Mouse (Mus musculus) fat pad, adult 2 months (tissue): Measurements from ENCODE around the gene Notch2.

ENCODE experiments used
- DNase-seq: peaks from one replicate; pipeline ENCODE4 v3.0.0-alpha.2; 2011; ENCODE audit warnings: low read depth, low spot score; ENCODE audit errors: extremely low read depth

Notch2 gene

GRCm38 (mm10) chr3:98013401-98014281 is at the start of gene Notch2:
Gene Notch2 (plus strand): TSS chr3:98013527.
- DNase-seq, result no peak

DNA sequence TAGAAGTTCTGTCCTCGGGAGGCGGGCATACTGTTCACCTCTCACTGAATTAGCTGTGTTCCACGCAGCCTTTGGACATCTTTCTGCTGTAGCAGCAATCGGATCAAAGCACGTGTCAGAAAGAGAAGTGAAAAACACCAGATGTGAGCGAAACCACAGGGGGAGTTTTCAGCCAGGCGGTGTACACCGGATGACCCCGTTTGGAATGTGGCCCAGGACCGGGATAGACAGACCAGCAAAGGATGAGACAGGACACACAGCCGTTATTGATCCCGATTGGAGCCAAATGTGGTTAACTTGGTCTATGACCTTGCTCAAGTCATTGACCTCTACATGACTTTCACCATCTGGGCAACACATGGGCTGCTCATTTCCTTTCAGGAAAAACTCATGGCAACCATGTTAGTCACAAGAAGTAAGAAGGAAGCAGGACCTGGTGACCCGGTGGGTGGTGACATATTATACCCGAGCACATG is 48.4 kb upstream of the Notch2 start:
- DNase-seq, result no peak

GRCm38 (mm10) chr3:97967627-97968026 is 45.7 kb upstream of the Notch2 start:
- no peak for DNase-seq

DNA sequence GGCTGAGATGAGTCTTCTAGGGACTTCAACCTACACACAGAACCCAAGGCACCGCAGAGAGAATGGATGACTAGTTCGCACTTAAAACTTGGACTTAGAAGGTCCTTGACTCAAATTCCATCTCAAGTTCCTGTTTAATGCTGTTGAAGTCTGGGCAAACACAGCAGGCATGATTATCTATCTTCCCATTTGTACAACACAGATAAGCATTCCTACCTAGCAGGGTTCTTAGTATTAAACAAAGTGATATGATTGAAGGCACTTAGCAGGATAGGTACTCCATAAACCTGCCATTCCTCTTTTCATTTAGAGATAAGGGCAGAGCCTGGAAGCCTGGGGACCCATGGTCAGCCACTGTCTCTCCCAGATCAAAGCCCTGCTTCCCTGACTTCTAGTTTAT is 45.1 kb upstream of the Notch2 start:
- no peak for DNase-seq

DNA sequence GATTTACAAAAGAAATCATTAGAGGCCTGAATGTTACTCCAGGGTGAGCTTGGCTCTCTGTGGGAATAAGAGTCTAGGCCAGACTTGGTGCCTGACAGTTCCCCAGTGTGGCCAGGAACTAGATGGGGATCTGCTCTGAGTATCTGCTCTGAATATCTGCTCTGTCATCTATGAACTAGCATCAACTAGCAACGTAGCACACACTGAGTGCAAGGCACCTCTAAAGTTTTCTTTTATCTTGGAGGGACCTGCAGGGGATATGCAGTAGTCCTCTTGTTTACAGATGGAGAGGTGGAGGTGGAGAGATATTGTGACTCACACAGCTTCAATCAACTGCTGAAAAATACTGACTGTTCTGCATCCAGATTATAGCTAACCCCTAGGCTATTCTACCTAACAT is 44.3 kb upstream of the Notch2 start:
- DNase-seq, result no peak

GRCm38 (mm10) chr3:97971117-97971516 is 42.2 kb upstream of the Notch2 start:
- no peak for DNase-seq

- DNase-seq, result no peak
These were observed 41.1 kb upstream of the Notch2 start for GRCm38 (mm10) chr3:97972200-97972599.

- DNase-seq, result no peak
These were observed 40.6 kb upstream of the Notch2 start for GRCm38 (mm10) chr3:97972707-97973106.

DNA sequence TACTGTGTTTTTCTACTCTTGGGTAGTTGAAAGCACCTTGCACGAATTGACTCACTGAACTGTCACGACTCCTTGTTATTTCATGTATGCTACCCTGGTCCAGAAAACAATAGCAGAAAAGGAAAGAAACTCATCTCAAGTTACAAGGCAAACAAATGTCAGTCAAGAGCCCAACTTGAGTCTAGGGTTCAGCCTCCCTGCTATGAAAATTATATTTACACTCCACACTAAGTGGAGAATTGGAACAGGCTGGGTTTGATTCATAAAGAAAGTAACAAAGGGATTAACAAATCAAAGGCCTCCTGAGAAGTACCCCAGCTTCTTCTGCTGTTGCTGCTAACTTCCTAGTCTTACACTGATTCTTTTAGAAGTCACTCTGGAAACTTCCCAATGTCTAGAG is 40.0 kb upstream of the Notch2 start:
- no peak for DNase-seq

DNA sequence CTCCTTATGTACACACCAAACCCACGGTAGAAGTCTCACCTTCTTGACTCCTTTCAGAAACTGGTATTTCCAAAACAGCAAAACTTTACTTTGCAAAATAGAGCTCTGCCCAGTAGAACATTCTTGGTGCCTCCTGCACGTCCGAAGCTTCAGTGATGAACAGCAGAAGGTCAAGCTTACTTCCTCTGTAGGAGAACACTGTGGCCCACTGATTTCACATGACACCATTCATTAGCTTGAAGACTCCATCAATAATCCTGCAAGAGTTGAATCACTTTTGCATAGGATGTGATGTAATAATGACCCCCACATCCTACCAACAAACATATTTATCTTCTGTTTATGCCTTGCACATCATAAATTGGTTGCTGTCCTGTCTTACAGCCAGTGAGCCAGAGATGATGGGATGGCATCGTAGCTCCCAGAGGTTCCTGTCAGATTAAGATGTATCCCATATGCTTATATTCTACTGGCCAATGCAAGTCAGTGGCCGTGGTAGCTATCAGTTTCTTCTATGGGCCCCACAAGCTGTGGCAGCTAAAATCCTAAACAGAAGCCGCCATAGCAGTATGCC is 39.0 kb upstream of the Notch2 start:
- no peak for DNase-seq

GRCm38 (mm10) chr3:97976706-97977105 is 36.6 kb upstream of the Notch2 start:
- no peak for DNase-seq

DNA sequence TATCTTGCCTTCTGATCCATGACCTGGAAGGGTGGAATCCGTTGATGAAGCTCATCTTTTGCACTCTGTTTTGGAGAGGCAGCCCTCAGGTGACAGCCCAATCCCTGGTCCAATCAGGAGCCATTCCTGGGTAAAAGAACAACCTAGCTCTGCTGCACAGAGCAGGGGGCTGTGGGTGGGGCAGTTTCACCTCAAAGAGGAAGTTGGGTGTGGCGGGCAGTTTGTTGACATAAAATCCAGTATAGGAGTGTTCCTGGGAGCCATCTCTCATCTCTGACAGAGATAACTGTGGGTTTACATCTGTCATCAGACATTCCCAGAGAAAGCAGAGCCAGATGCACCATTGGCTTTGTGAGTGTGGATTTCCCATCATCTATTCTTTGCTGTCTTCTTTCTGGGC is 34.6 kb upstream of the Notch2 start:
- DNase-seq, result no peak

DNA sequence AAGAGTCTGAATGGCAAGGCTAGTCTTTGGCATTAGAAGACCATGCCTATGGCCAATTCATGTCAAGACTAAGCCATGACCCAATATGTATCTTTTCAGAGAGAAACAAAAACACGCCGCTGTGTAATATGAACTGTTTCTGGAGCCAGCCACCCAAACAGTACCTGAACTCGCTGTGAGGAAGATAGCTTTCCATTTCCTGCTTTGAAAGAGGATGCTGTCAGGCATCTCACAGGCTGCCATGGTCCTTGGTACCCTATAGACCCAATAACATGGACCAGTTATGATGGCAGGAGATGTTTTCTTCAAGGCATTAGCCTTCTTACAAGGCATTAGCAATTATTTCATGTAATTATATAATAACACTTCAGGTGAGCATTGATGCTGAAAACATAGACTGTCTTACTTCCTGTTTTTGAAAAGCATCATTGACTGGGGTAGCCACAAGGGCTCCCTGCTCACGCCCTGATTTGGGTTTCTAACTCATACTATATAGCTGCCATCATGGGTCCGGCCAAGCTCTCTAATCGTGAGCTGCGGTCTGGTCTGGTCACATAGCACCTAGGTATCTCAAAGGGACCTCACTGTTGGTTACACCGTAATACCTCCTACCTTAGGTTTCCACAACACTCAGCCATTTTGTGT is 32.5 kb upstream of the Notch2 start:
- no peak for DNase-seq

DNA sequence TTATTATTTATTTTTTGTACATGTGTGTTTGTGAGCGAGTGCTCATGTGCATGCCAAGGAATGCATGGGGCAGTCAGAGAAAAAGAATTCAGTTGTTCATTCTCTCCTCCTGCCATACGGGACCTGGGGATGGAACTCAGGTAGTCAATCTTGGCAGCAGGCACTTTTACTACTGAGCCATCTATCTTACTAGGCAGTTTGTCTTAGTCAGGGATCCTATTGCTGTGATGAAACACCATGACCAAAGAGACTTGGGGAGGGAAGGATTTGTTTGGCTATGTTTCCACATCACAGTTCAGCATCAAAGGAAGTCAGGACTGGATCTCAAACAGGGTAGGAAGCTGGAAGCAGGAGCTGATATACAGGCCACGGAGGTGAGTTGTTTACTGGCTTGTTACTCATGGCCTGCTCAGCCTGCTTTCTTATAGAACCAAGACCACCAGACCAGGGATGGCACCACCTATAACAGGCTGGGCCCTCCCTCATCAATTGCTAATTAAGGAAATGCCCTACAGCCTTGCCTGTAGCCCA is 31.9 kb upstream of the Notch2 start:
- DNase-seq, result no peak

DNA sequence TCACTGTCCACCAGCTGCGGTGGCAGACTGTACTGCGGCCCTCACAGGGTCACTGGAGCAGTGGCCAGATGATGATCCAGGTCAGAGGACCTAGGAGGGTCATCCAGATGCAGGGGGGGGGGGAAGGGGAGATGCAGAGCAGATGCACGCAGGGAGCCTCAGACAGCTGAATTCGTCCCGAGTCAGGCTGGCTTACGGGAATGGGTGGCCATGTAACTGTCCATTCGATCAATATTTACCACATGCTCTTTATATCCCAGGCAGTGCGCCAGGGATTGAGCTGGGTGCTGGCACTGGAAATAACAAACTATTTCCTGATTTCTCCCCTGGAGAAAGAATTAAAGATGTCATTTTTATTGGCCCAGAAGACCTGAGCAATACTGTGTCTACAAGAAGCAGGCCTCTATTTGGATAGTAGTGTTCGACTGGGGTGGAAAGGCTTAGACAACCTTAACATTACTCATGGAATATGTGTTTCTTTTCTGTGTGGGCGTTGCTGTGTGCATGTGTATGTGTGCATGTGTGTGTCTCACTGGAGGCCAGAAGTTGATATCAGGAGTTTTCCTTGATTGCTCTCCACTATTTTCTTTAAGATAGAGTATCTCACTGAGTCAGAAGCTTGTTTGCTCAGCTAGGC is 28.3 kb upstream of the Notch2 start:
- no peak for DNase-seq

- DNase-seq, result no peak
These were observed 27.6 kb upstream of the Notch2 start for GRCm38 (mm10) chr3:97985691-97986090.

DNA sequence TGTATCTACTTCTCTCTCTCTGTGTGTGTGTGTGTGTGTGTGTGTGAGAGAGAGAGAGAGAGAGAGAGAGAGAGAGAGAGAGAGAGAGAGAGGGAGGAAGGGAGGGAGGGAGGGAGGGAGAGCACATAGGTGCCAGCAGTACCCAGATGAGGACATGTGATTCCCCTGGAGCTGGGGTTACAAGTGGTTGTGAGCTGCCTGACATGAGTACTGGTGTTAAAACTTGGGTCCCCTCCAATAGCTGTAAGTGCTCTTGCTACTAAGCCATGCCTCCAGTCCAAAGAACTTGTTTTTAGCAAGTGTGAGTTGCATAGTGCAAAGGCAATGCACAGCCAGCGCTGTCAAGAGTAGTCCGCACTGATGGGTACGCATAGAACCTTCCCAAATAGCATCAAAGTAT is 26.2 kb upstream of the Notch2 start:
- DNase-seq, result no peak

- DNase-seq, result no peak
These were observed 24.6 kb upstream of the Notch2 start for GRCm38 (mm10) chr3:97988756-97989155.

- DNase-seq, result no peak
These were observed 22.8 kb upstream of the Notch2 start for GRCm38 (mm10) chr3:97990576-97990975.

- no peak for DNase-seq
These were observed 21.0 kb upstream of the Notch2 start for GRCm38 (mm10) chr3:97992289-97992688.

DNA sequence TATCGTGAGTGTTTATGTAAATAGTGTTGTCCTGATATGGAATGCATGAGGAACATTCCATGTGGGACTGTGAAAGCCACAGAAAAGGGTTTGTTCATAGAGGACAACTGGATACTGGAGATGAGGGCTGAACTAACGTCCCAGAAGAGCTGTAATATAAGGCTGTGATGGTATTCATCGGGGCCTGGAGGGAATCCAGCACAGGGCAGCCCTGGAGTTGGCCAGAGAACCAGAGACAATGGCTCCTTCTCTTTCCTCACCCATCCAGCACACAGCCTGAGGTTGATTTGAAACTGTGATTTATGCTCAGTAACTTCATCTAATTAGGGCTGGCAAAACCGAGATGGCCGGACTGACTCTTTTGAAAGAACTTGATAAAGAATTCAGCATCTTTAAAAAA is 20.1 kb upstream of the Notch2 start:
- DNase-seq, result no peak
